In the genomic region with DNA sequence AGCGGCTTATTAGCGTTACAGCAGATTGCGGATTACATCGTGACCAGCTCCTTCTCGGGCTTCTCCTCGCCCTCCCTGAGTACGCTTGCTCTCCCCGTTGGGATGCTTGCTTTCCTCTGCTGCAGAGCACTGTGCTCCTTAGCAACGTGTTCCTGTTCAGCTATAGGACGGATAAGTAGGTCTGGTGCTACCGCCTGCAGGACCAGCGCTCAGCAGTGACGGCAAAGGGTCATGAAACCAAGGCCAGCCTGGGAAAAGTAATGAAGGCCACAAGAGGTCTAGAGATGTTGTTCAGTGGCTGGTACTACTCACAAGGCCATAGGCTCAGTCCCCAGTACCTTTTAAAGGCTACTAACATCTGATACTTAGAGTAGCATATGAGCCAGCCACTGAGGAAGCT, we compare ENCODE assay signal across 25 mouse cellular contexts.
DNase-seq lines count a peak whose midpoint lies in the region; TF ChIP-seq lines count a peak whose summit lies in the region.
"Had no signal": no experiment of that assay in that cellular context is flagged by ENCODE, and none has a peak within 500 bp of the region (broad histone marks: within the 10 kb centered on the region; RNA-seq: fewer than 3 reads in every experiment).

No protein-coding gene starts in this region.

- H3K27ac ChIP-seq in layer of hippocampus, adult 2 months = peak overlapping the region; percentile 36; the same call in 1 of the 2 replicates
- H3K27ac ChIP-seq: embryonic facial prominence, embryonic 13.5 days; forebrain, embryonic 10.5 days; forebrain, embryonic 15.5 days; heart, adult 2 months; hindbrain, embryonic 12.5 days; hindbrain, postnatal 0 days; limb, embryonic 13.5 days; midbrain, embryonic 13.5 days had no signal

- no peak overlapping the region for H3K4me3 ChIP-seq in layer of hippocampus, adult 2 months
- H3K4me3 ChIP-seq: embryonic facial prominence, embryonic 13.5 days; forebrain, embryonic 10.5 days; forebrain, embryonic 15.5 days; heart, adult 2 months; hindbrain, embryonic 12.5 days; limb, embryonic 13.5 days; megakaryocyte, embryonic 14.5 days; midbrain, embryonic 13.5 days had no signal

- no peak for TF ChIP-seq CTCF in layer of hippocampus, adult 2 months (conservative IDR thresholded peaks at IDR 0.05)

- DNase-seq in heart, adult 11 months = peak; percentile 91
- no peak for DNase-seq in heart, postnatal 4 days
- DNase-seq in layer of hippocampus, adult 2 months (ENCODE audit: low spot score in 2 of 2) = no peak
- DNase-seq in layer of hippocampus, postnatal 14 days (ENCODE audit: low spot score in 2 of 2) = no peak
- peak; percentile 89 for DNase-seq in MN1 (ENCODE audit: low spot score)
- peak; percentile 48 for DNase-seq in adrenal gland, postnatal 14 days
- DNase-seq in lung, postnatal 14 days = no peak
- DNase-seq: cerebellum, adult 18-20 months; cerebellum, postnatal 10 days; gastrocnemius, postnatal 25 days; heart, adult 2 months; kidney, adult 9 months; kidney, postnatal 14 days; lung, postnatal 4 days; spleen, adult 18-20 months; thymus, adult 18-20 months; thymus, postnatal 25 days had no signal

Comparison
In these comparisons a context has a peak if more than half of its experiments do, and no peak if none do; other contexts are left out.
1. DNase-seq: peak in heart, adult 11 months (single experiment), MN1 (single experiment) and adrenal gland, postnatal 14 days (single experiment); none in heart, postnatal 4 days (single experiment), layer of hippocampus, adult 2 months (0 of 2), layer of hippocampus, postnatal 14 days (0 of 2) and lung, postnatal 14 days (single experiment).